Mouse (Mus musculus) liver, postnatal 0 days (tissue): ENCODE data around the gene H2-T24. TPM values are rescaled to one million over a fixed set of nuclear protein-coding genes. Genes with fewer than 3 reads are reported as not detected.

Experiments
- ATAC-seq: fragments of 200-750 bp; cut with Nextera tagmentation; 2 replicates; pipeline ENCODE4 v1.8.0; 2017; ENCODE audit warnings: mild to moderate bottlenecking, moderate library complexity
- DNase-seq: peaks from one replicate; pipeline ENCODE4 v3.0.0-alpha.2; 2016
- H3K27ac ChIP-seq: fragments of 300-500 bp; sonication (generic); 2 replicates; pipeline ENCODE4 v1.5.1; 2014; ENCODE audit warnings: antibody characterized with exemption, moderate library complexity, mild to moderate bottlenecking, low read depth
- H3K27me3 ChIP-seq: fragments of 300-500 bp; sonication (generic); 2 replicates; pipeline ENCODE4 v1.6.1; 2014; ENCODE audit warnings: low read length, control low read depth, mixed read lengths; ENCODE audit not compliant: insufficient read depth
- H3K36me3 ChIP-seq: fragments of 300-500 bp; sonication (generic); replicated peaks from 2 replicates; pipeline ENCODE4 v1.6.1; 2014; ENCODE audit warnings: mild to moderate bottlenecking, control low read depth, low read length, moderate library complexity, mixed read lengths; ENCODE audit not compliant: insufficient read depth
- H3K4me1 ChIP-seq: fragments of 300-500 bp; sonication (generic); 2 replicates; pipeline ENCODE4 v1.6.1; 2014; ENCODE audit warnings: antibody characterized with exemption, mild to moderate bottlenecking, control low read depth; ENCODE audit not compliant: insufficient read depth
- H3K4me2 ChIP-seq: fragments of 300-500 bp; sonication (generic); 2 replicates; pipeline ENCODE4 v1.6.1; 2014; ENCODE audit warnings: low read depth, mild to moderate bottlenecking, low read length, moderate library complexity, mixed read lengths
- H3K4me3 ChIP-seq: fragments of 300-500 bp; sonication (generic); 2 replicates; pipeline ENCODE4 v1.5.1; 2014; ENCODE audit warnings: low read depth, low read length
- H3K9ac ChIP-seq: fragments of 300-500 bp; sonication (generic); replicated peaks from 2 replicates; pipeline ENCODE4 v1.6.1; 2014; ENCODE audit warnings: mild to moderate bottlenecking, moderate library complexity
- H3K9me3 ChIP-seq: fragments of 300-500 bp; sonication (generic); 2 replicates; pipeline ENCODE4 v1.6.1; 2016; ENCODE audit warnings: mild to moderate bottlenecking, control low read depth, low read length, mixed read lengths
- CTCF ChIP-seq: sonication (generic); IDR thresholded peaks from 2 replicates; pipeline ENCODE4 v1.5.1; 2016; ENCODE audit warnings: antibody characterized with exemption, low read depth
- EP300 ChIP-seq: IDR thresholded peaks from 2 replicates; pipeline ENCODE4 v1.6.1; 2016; ENCODE audit warnings: antibody characterized with exemption, low read depth, mild to moderate bottlenecking
- WGBS: fragments of 180-500 bp; shearing (Covaris S2); extraction: QIAGEN DNeasy Blood & Tissue Kit; methylation state at CpG from one replicate; pipeline ENCODE4 v1.1.7; 2014; ENCODE audit not compliant: insufficient replicate concordance; 5-methylcytosine and 5-hydroxymethylcytosine counted together
- polyA plus RNA-seq: library from polyadenylated mRNA; unstranded; fragments of >200 nt; fragmentation: Nextera tagmentation; extraction: Ambion mirVana; gene quantifications from 2 replicates; pipeline ENCODE4 v1.2.1, GENCODE M21; 2015

The H2-T24 gene
- polyA plus RNA-seq, 1 experiment from 2014 or later, result 4.6 TPM

DNA sequence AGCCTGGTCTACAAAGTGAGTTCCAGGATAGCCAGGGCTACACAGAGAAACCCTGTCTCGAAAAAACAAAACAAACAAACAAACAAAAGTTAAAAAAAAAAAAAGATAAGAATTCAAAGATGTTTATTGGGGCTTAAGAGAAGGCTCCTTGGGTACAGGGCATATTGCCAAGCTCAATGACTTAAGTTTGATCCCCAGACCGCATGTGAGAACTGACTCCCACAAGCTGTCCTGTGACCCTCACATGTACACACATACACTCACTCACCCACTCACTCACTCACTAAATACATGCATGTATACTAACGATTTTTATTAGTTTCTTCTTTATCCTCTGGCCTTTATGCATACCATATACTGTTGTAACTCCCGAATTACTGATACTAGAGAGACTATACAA is 20.0 kb downstream of the H2-T24 start:
- Histone ChIP-seq H3K4me2 (peak overlapping the region; percentile 66), H3K27me3 (no peaks in the 10 kb centered on the region), H3K9ac (no peak overlapping the region; the same call in 1 of the 2 replicates), H3K27ac (peak overlapping the region; percentile 85), H3K36me3 (peaks cover 6% of the 10 kb centered on the region; the same call in 1 of the 2 replicates), H3K4me3 (no peak overlapping the region), H3K4me1 (peaks cover 35% of the 10 kb centered on the region), H3K9me3 (no peaks in the 10 kb centered on the region)
- whole genome bisulfite sequencing, result 66% methylated on average over 4 of the region's 4 CpGs
- TF ChIP-seq EP300 (no peak), CTCF (no peak)
- no peak for ATAC-seq
- no peak for DNase-seq

DNA sequence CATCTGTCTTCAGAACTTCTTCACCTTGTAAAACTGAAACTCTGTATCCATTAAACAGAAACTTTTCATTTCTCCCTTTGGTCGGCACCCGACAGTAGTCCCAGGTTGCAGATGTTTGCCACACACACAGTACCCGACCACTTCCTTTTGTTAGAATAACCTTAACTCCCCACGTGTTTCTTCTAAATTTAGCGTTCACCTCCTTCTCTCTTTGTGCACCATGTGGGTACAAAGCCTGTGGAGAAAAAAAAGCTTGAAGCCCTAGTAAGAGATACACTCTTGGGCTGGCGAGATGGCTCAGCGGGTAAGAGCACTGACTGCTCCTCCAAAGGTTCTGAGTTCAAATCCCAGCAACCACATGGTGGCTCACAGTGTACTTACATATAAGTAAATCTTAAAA is 21.0 kb downstream of the H2-T24 start:
- WGBS, result 25% methylated on average over 7 of the region's 7 CpGs
- no peak for ATAC-seq
- Histone ChIP-seq H3K9ac (0 out of 2 replicates have a peak overlapping the region, but pooled peaks have one; percentile 13), H3K36me3 (peaks cover 6% of the 10 kb centered on the region; the same call in 1 of the 2 replicates), H3K4me3 (peak overlapping the region; percentile 49), H3K27me3 (no peaks in the 10 kb centered on the region), H3K9me3 (no peaks in the 10 kb centered on the region), H3K4me2 (peak overlapping the region; percentile 66), H3K4me1 (peaks cover 35% of the 10 kb centered on the region), H3K27ac (peak overlapping the region; percentile 77)
- no peak for DNase-seq
- TF ChIP-seq CTCF (no peak), EP300 (no peak; the same call in 1 of the 2 replicates)

DNA sequence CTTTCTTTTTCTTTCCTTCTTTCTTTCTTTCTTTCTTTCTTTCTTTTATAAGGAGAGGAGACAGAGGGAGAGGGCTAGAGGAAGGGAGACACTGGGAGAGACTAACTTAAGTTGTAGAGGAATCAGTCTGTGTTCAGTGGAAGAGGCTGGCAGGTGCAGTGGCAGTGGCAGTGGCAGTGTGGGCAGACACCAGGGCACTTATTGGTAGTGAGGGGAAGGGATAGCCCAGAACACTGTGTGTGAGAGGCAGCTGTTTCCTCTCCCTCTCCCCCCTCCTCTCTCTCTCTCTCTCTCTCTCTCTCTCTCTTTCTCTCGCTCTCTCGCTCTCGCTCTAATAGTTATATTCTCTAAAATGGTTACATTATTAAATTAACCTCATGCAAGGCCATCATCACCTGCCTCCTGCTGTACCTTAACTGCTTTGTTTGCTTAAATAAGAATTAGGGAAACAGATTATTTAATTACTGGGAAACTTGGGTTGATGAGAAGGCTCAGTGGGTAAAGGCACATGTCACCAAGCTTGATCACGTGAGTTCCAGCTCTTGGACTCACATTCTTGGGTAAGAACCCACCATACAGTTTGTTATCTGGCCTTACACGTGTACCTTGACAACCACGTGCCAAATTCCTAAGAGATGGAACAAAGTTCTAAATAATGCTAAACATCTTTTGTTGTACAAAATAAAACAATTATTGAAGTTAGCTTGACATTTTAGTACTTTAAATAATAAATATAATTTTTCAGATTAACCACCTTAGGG is 21.6 kb downstream of the H2-T24 start:
- no peak for TF ChIP-seq CTCF
- TF ChIP-seq EP300, result no peak; the same call in 1 of the 2 replicates
- DNase-seq, result peak; percentile 39
- H3K4me3 ChIP-seq, result peak overlapping the region; percentile 49
- H3K27ac ChIP-seq, result peak overlapping the region; percentile 77
- ATAC-seq, result no peak
- no peaks in the 10 kb centered on the region for H3K9me3 ChIP-seq
- H3K4me1 ChIP-seq, result peaks cover 35% of the 10 kb centered on the region
- peak overlapping the region; percentile 45 for H3K9ac ChIP-seq
- no peaks in the 10 kb centered on the region for H3K27me3 ChIP-seq
- WGBS, result 43% methylated on average over 6 of the region's 6 CpGs
- peaks cover 6% of the 10 kb centered on the region; the same call in 1 of the 2 replicates for H3K36me3 ChIP-seq
- peak overlapping the region; percentile 66 for H3K4me2 ChIP-seq

DNA sequence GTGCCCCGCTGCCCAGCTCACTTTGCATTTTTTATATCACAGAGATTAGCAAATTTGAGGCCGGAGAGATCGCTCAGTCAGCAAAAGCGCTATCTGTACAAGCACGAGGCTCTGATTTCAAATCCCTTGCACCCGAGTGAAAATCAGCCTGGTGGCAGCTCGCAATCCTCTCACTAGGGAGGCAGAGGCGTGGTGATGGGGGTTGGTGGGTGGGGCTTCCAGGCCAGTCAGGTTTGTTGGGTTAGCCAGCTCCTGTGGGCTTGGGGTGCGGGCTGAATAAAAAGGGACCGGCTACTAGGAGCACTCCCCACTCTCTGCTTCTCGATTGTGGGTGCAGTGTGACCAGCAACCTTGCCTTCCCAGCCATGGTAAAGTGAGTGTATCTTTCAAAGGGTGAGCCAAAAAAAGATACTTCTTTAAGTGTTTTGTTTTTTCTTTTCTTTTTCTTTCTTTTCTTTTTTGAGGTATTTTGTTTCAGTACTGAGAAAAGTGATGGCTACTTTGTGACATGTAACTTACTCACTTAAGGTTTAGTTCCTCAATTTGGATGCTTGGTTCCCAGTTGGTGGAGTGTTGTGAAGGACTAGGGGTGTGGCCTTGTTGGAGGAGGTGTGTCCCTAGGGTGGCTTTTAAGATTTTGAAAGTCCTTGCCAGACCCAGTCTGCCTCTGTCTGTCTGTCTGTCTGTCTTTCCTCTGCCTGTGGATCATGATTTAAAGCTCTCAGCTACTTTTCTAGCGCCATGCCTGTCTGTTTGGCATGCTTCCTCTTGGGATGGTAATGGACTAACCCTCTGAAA is 22.4 kb downstream of the H2-T24 start:
- Histone ChIP-seq H3K27me3 (no peaks in the 10 kb centered on the region), H3K4me2 (peak overlapping the region; percentile 66), H3K4me3 (peak overlapping the region; percentile 49), H3K9ac (peak overlapping the region; percentile 45), H3K27ac (peak overlapping the region; percentile 77), H3K4me1 (peaks cover 35% of the 10 kb centered on the region), H3K9me3 (no peaks in the 10 kb centered on the region), H3K36me3 (peaks cover 6% of the 10 kb centered on the region; the same call in 1 of the 2 replicates)
- ATAC-seq (peak; percentile 44), DNase-seq (peak; percentile 77)
- TF ChIP-seq EP300 (no peak; the same call in 1 of the 2 replicates), CTCF (no peak)
- 24% methylated on average over 12 of the region's 12 CpGs for WGBS

DNA sequence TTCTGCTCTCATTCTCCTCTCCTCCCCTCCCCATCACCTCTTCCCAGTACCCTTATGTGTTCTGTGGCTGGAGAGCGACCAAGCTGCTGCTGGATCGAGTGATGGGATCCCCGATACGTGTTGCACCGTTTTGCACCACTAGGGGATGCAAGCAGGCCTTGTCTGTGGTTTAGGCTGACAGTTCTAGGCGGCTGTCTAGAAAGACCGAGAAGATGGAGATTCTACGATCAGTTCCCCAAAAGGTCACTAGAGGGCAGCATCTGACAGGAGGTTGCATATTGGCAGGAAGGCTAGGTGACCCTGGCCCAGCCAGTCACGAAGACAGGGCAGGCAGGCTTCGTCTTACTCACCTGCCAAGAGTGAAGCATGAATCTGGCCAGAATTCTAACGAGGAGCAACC is 23.4 kb downstream of the H2-T24 start:
- DNase-seq, result peak; percentile 96
- TF ChIP-seq EP300, result no peak
- TF ChIP-seq CTCF, result peak; percentile 100
- 1% methylated on average over 11 of the region's 11 CpGs for WGBS
- Histone ChIP-seq H3K9me3 (no peaks in the 10 kb centered on the region), H3K4me2 (peak overlapping the region; percentile 66), H3K36me3 (no peaks in the 10 kb centered on the region), H3K27ac (peak overlapping the region; percentile 77), H3K4me3 (peak overlapping the region; percentile 49), H3K27me3 (no peaks in the 10 kb centered on the region), H3K4me1 (peaks cover 35% of the 10 kb centered on the region), H3K9ac (0 out of 2 replicates have a peak overlapping the region, but pooled peaks have one; percentile 45)
- peak; percentile 49 for ATAC-seq

DNA sequence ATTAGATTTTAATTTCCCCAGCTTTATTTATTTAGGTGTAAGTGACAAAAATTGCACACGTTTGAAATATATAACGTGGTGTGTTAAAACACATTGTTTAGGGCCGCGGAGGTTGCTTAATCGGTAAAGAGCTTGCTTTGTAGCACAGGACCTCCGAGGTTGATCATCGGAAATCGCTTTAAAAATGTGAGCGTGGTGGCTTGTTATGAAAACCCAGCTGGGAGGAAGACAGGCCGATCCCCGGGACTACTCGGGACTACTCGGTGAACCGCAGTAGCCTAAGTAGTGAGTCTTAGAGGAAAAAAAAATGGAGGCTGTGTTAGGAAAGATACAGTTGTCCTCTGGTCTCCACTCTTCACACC is 25.5 kb downstream of the H2-T24 start:
- Histone ChIP-seq H3K27me3 (no peaks in the 10 kb centered on the region), H3K9me3 (no peaks in the 10 kb centered on the region), H3K27ac (peak overlapping the region; percentile 86), H3K36me3 (no peaks in the 10 kb centered on the region), H3K4me3 (peak overlapping the region; percentile 63), H3K4me2 (peak overlapping the region; percentile 74), H3K4me1 (peaks cover 24% of the 10 kb centered on the region), H3K9ac (peak overlapping the region; percentile 70)
- ATAC-seq, result no peak
- WGBS, result 2% methylated on average over 14 of the region's 14 CpGs
- TF ChIP-seq EP300 (no peak), CTCF (no peak)
- no peak for DNase-seq
